Mouse (Mus musculus) kidney, postnatal 14 days (tissue): ENCODE data around the gene Derl3.

Source experiments
- DNase-seq: peaks from one replicate; pipeline ENCODE4 v3.0.0; 2022; ENCODE audit warnings: mixed read lengths

Derl3 gene

DNA sequence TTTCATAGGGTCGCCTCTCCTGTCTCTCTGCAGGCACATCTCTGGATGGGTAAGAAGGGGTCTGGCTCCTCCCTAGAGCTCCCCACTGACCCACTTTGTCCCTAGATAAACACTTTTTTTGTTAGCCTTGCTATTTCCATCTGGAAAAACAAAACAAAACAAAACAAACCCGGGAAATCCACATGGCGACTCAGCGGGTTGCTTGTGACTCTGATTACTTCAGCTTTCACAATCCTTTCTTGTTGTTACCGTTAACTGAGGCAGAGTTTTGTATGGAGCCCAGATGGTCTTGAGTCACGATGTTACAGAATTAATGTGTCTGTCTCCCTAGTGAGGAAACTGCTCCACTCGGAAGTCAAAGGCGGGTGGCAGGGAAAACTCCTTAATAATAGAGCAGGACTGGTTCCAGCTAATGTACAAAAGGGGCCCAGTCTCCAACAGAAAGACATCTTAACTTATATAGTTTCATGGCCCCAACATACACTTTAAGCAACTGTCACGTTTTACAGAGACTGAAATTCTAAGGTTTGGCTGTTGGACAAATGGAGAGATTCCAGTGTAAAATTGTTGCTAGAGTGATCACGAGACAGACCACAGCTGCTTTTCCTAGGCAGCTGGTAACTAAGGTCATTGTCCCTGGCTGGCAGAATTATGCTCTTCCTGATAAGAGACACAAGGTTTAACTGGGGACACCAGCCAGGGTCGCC is 51.0 kb downstream of the Derl3 start:
- peak; percentile 62 for DNase-seq

DNA sequence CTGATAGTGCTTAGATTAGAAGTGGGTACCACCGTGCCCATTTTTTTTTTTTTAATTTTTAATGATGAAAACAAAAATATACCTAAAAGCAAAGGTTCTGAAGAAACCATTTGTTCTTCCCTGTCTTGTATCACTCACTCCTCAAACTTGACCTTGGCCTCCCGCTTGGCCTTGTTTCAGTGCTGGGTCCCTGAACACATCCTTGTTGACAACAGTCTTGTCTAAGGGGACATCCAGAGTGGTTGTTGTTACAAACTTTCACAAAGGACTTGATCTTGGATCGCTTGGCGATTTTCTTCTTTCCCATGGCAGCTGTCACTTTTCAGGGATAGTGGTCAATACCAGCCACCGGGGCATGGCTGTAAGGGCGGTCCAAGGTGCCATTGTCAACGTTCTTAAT is 52.0 kb downstream of the Derl3 start:
- no peak for DNase-seq
